Mouse (Mus musculus) myocyte (in vitro differentiated cells): Measurements from ENCODE around the gene Ooep. TPM values are rescaled to one million over a fixed set of nuclear protein-coding genes. Genes with fewer than 3 reads are reported as not detected.

Experiments
- H3K27me3 ChIP-seq: one replicate; pipeline ENCODE4 v1.6.1; 2011; ENCODE audit not compliant: control insufficient read depth, insufficient read depth, insufficient read length
- H3K36me3 ChIP-seq: one replicate; pipeline ENCODE4 v1.6.1; 2011; ENCODE audit not compliant: control insufficient read depth, insufficient read depth
- H3K4me2 ChIP-seq: one replicate; pipeline ENCODE4 v1.6.1; 2011; ENCODE audit warnings: low read depth, control low read depth
- H3K4me3 ChIP-seq: one replicate; pipeline ENCODE4 v1.5.1; 2011; ENCODE audit warnings: mild to moderate bottlenecking, control low read depth, moderate library complexity
- H3K79me2 ChIP-seq: one replicate; pipeline ENCODE4 v1.6.1; 2011; ENCODE audit not compliant: control insufficient read depth, insufficient read depth
- H3ac ChIP-seq: one replicate; pipeline ENCODE4 v1.6.1; 2011; ENCODE audit not compliant: control insufficient read depth, insufficient read length
- CEBPB ChIP-seq: IDR thresholded peaks from 2 replicates; pipeline ENCODE4 v1.6.1; 2011; ENCODE audit warnings: mild to moderate bottlenecking, moderate library complexity; ENCODE audit not compliant: poor library complexity, insufficient read depth, severe bottlenecking
- E2F4 ChIP-seq: IDR thresholded peaks from one replicate; pipeline ENCODE4 v1.6.1; 2011; ENCODE audit warnings: mild to moderate bottlenecking, control low read depth, moderate library complexity; ENCODE audit not compliant: insufficient read depth
- MAX ChIP-seq: IDR thresholded peaks from one replicate; pipeline ENCODE4 v1.6.1; 2011; ENCODE audit warnings: low read depth, mild to moderate bottlenecking, control low read depth
- MYOD1 ChIP-seq, 3 experiments: IDR thresholded peaks; one replicate each; pipeline ENCODE4 v1.6.1; 2011; ENCODE audit warnings: control low read depth in 2 of 3, low read depth in 2 of 3, mild to moderate bottlenecking in 2 of 3, moderate library complexity in 1 of 3; ENCODE audit not compliant: insufficient read length in 2 of 3, control insufficient read depth in 1 of 3
- MYOG ChIP-seq, 3 experiments: IDR thresholded peaks; one replicate each; pipeline ENCODE4 v1.6.1; 2011; ENCODE audit warnings: control low read depth in 2 of 3, low read depth in 2 of 3, mild to moderate bottlenecking in 2 of 3; ENCODE audit not compliant: insufficient read length in 2 of 3, control insufficient read depth in 1 of 3, insufficient read depth in 1 of 3
- POLR2A ChIP-seq: IDR thresholded peaks from one replicate; pipeline ENCODE4 v1.6.1; 2011; ENCODE audit warnings: low read depth, mild to moderate bottlenecking, control low read depth, moderate library complexity; ENCODE audit not compliant: insufficient read length
- POLR2AphosphoS2 ChIP-seq: IDR thresholded peaks from one replicate; pipeline ENCODE4 v1.6.1; 2011; ENCODE audit warnings: low read depth, control low read depth; ENCODE audit not compliant: insufficient read length
- REST ChIP-seq: IDR thresholded peaks from one replicate; pipeline ENCODE4 v1.6.1; 2011; ENCODE audit warnings: mild to moderate bottlenecking, control low read depth, moderate library complexity; ENCODE audit not compliant: insufficient read depth, insufficient read length
- SRF ChIP-seq: IDR thresholded peaks from one replicate; pipeline ENCODE4 v1.6.1; 2011; ENCODE audit warnings: low read depth; ENCODE audit not compliant: control insufficient read depth, insufficient read length
- TCF12 ChIP-seq: IDR thresholded peaks from one replicate; pipeline ENCODE4 v1.6.1; 2011; ENCODE audit warnings: mild to moderate bottlenecking, control low read depth; ENCODE audit not compliant: poor library complexity, insufficient read depth, severe bottlenecking
- TCF3 ChIP-seq: IDR thresholded peaks from one replicate; pipeline ENCODE4 v1.6.1; 2011; ENCODE audit warnings: low read depth, control low read depth; ENCODE audit not compliant: insufficient read length
- USF1 ChIP-seq: IDR thresholded peaks from one replicate; pipeline ENCODE4 v1.6.1; 2011; ENCODE audit warnings: low read depth, mild to moderate bottlenecking, control low read depth, moderate library complexity
- polyA plus RNA-seq: library from polyadenylated mRNA; unstranded; fragments of >200 nt; fragmentation: generic; extraction: Trizol; gene quantifications from one replicate; pipeline ENCODE4 v1.2.1, GENCODE M21; 2012; ENCODE audit warnings: missing spikeins

Ooep gene
- polyA plus RNA-seq, 1 experiment: 0.01 TPM

DNA sequence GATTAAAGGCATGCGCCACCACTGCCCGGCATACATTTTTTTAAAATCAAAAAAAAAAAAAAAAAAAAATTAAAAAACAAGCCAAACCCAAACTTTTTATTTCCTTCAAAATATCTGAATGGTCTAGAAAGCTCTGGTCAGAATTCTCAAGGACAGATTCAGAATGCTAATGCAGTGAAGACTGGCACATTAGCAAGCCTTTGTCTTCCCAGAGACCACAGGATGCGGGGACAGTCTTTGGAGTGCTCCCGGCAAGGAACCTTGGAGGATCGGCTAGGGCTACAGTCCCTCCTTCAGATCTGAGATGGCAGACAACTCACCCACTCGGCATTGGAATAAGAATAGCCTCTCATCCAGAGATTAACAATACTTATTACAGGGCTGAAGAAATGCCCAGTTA is 13.8 kb downstream of the Ooep start:
- H3ac ChIP-seq: no peak overlapping the region
- no peak overlapping the region for H3K4me2 ChIP-seq
- no peaks in the 10 kb centered on the region for H3K27me3 ChIP-seq
- H3K36me3 ChIP-seq: no peaks in the 10 kb centered on the region
- H3K4me3 ChIP-seq: no peak overlapping the region
- H3K79me2 ChIP-seq: no peaks in the 10 kb centered on the region
- no peak for TF ChIP-seq POLR2AphosphoS2
- no peak for TF ChIP-seq USF1
- TF ChIP-seq TCF3: no peak
- TF ChIP-seq MAX: no peak
- no peak for TF ChIP-seq REST
- TF ChIP-seq SRF: no peak
- TF ChIP-seq TCF12: no peak
- no peak for TF ChIP-seq POLR2A
- TF ChIP-seq MYOD1 (IDR thresholded peaks at IDR 0.05; ENCODE audit: control insufficient read depth in 1 of 3, insufficient read length in 2 of 3, low read depth in 2 of 3): no peak
- no peak for TF ChIP-seq E2F4
- TF ChIP-seq CEBPB: no peak
- no peak for TF ChIP-seq MYOG (IDR thresholded peaks at IDR 0.05; ENCODE audit: control insufficient read depth in 1 of 3, insufficient read depth in 1 of 3, insufficient read length in 2 of 3, low read depth in 2 of 3)

DNA sequence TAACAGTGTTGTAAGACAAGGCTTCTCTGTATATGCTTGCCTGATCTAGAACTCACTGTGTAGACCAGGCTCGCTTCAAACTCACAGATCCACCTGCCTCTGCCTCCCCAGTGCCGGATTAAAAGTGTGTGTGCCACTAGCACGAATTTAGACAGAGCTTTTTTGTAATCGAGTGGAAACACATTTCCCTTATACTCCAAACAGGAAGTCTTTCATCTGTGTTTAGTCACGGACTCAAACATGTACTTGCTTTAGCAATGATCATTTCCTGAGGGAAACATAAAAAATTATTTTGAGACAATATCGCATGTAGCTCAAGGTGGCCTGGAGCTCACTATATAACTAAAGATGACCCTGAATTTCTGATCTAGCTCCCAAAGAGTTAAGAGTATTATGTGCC is 15.2 kb downstream of the Ooep start:
- no peak overlapping the region for H3K4me2 ChIP-seq
- TF ChIP-seq POLR2A (no peak), TCF12 (no peak), REST (no peak), E2F4 (no peak), MYOG (IDR thresholded peaks at IDR 0.05; ENCODE audit: control insufficient read depth in 1 of 3, insufficient read depth in 1 of 3, insufficient read length in 2 of 3, low read depth in 2 of 3) (no peak), SRF (no peak), CEBPB (no peak), MYOD1 (IDR thresholded peaks at IDR 0.05; ENCODE audit: control insufficient read depth in 1 of 3, insufficient read length in 2 of 3, low read depth in 2 of 3) (no peak), POLR2AphosphoS2 (no peak), TCF3 (no peak), MAX (no peak), USF1 (no peak)
- no peaks in the 10 kb centered on the region for H3K27me3 ChIP-seq
- H3ac ChIP-seq: no peak overlapping the region
- no peak overlapping the region for H3K4me3 ChIP-seq
- H3K36me3 ChIP-seq: no peaks in the 10 kb centered on the region
- H3K79me2 ChIP-seq: no peaks in the 10 kb centered on the region

DNA sequence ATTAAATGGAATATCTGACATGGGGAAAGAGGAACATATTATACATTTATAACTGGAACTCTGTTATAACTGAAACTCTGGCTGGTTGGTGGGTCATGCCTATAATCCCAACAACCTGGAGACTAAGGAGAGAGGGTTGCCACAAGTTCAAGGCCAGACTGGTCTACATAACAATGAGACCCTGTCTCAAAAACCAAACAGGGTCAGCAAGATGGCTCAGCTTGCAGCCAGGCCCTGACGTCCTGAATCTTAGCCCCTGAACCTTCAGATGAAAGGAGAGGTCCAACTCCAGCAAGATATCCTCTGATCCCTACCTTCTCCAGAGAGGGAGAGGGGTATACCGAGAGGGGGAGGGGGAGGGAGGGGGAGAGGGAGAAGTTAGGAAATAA is 18.0 kb downstream of the Ooep start:
- Histone ChIP-seq H3K4me2 (no peak overlapping the region), H3ac (no peak overlapping the region), H3K27me3 (no peaks in the 10 kb centered on the region), H3K4me3 (no peak overlapping the region), H3K36me3 (no peaks in the 10 kb centered on the region), H3K79me2 (no peaks in the 10 kb centered on the region)
- TF ChIP-seq REST: no peak
- TF ChIP-seq E2F4: no peak
- TF ChIP-seq USF1: no peak
- no peak for TF ChIP-seq MYOD1 (IDR thresholded peaks at IDR 0.05; ENCODE audit: control insufficient read depth in 1 of 3, insufficient read length in 2 of 3, low read depth in 2 of 3)

DNA sequence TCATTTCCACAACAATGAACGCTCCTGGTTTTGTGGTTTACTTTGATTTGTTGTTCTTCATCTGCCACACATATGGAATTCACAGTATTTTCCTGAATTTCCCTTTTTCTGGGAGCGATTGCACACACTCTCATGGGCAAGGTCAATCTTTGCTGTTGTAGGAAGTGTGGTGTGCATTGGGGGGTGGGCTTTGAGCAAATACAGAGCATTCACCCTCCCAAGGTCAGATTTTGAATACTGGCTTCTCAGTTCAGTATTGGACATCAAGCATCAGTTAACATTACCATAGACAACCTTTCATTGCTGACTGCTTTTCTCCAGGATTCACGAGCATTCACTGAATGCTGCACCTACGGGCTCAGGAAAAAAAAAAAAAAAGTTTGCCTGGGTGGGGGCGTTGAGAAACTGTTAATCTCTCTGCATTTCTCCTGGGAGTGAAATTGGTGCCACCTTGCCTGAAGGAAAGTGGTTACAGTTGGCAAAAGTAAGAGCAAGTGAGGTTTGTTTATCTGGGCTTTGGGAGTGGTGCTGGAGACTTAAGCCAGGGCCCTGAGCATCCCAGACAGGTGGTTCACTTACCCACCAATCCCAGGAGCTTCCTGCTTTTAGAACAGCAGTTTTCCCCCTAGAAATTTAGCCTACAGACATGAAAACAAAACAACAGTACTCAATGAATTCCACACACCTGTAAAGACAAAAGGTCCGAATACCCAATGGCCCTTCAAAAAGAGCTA is 18.6 kb downstream of the Ooep start:
- Histone ChIP-seq H3K36me3 (no peaks in the 10 kb centered on the region), H3K79me2 (no peaks in the 10 kb centered on the region), H3K27me3 (no peaks in the 10 kb centered on the region), H3ac (no peak overlapping the region), H3K4me3 (no peak overlapping the region), H3K4me2 (no peak overlapping the region)
- TF ChIP-seq TCF12 (no peak), USF1 (no peak), MYOG (IDR thresholded peaks at IDR 0.05; ENCODE audit: control insufficient read depth in 1 of 3, insufficient read depth in 1 of 3, insufficient read length in 2 of 3, low read depth in 2 of 3) (no peak), TCF3 (no peak), REST (no peak), MAX (no peak), CEBPB (no peak), MYOD1 (IDR thresholded peaks at IDR 0.05; ENCODE audit: control insufficient read depth in 1 of 3, insufficient read length in 2 of 3, low read depth in 2 of 3) (no peak), E2F4 (no peak), SRF (no peak), POLR2AphosphoS2 (no peak), POLR2A (no peak)

DNA sequence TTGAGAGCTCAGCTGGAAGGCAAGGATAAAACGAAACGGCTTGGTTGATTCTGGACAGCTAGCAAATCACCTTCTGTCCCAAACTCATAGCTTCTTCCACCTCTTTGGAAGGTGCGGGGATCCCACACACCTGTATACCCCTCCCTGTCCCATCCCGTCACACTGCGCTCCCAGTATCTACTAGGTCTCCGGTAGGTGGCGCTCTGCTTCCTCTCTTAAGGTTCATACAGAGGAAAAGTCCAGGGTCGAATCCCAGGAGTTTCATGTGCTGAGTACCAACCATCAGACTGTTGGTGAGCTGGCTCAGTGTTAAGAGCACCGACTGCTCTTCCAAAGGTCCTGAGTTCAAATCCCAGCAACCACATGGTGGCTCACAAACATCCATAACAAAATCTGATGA is 20.5 kb downstream of the Ooep start:
- H3K79me2 ChIP-seq: no peaks in the 10 kb centered on the region

More for the DNA sequence above, 20.5 kb downstream of the Ooep start:
- no peaks in the 10 kb centered on the region for H3K27me3 ChIP-seq
- no peak overlapping the region for H3K4me3 ChIP-seq
- no peaks in the 10 kb centered on the region for H3K36me3 ChIP-seq
- TF ChIP-seq POLR2AphosphoS2 (no peak), TCF12 (no peak), TCF3 (no peak), POLR2A (no peak), USF1 (no peak), MYOD1 (IDR thresholded peaks at IDR 0.05; ENCODE audit: control insufficient read depth in 1 of 3, insufficient read length in 2 of 3, low read depth in 2 of 3) (no peak), MAX (no peak), E2F4 (no peak), SRF (no peak), REST (no peak), MYOG (IDR thresholded peaks at IDR 0.05; ENCODE audit: control insufficient read depth in 1 of 3, insufficient read depth in 1 of 3, insufficient read length in 2 of 3, low read depth in 2 of 3) (no peak), CEBPB (no peak)
- H3K4me2 ChIP-seq: no peak overlapping the region
- H3ac ChIP-seq: no peak overlapping the region
